Mouse (Mus musculus): Measurements from ENCODE around the gene Rhod. TPM values are rescaled to one million over a fixed set of nuclear protein-coding genes. Genes with fewer than 3 reads are reported as not detected.
"Not testable (repeated sequence)": the region's sequence is repeated elsewhere in the genome, so short reads cannot be mapped to it uniquely, and the experiment has no call there.

Rhod gene
- polyA plus RNA-seq, 1 experiment from 2014 or later = 48.0 TPM

GRCm38 (mm10) chr19:4473549-4473948, 34.3 kb upstream of the Rhod start:
- no peaks in the 10 kb centered on the region; the same call in 1 of the 2 replicates for H3K27me3 ChIP-seq (ENCODE audit: control insufficient read depth, insufficient read depth, low read length)
- H3K9me3 ChIP-seq (ENCODE audit: control insufficient read depth, low read length) = no peaks in the 10 kb centered on the region
- ATAC-seq (ENCODE audit: low FRiP score, low TSS enrichment) = no peak
- 80% methylated on average over 5 of the region's 5 CpGs for WGBS
- H3K4me2 ChIP-seq (replicated peaks; ENCODE audit: low read depth) = no peak overlapping the region
- DNase-seq (ENCODE audit: low spot score) = no peak
- H3K27ac ChIP-seq (replicated peaks) = no peak overlapping the region
- no peak overlapping the region for H3K4me3 ChIP-seq (ENCODE audit: low read depth, low read length)
- no peaks in the 10 kb centered on the region for H3K36me3 ChIP-seq (ENCODE audit: control insufficient read depth, insufficient read depth, low read length)
- H3K9ac ChIP-seq (ENCODE audit: low read length) = no peak overlapping the region
- no peaks in the 10 kb centered on the region for H3K4me1 ChIP-seq (replicated peaks; ENCODE audit: control insufficient read depth, insufficient read depth)
- TF ChIP-seq EP300 (optimal IDR thresholded peaks at IDR 0.05) (no peak), CTCF (IDR thresholded peaks at IDR 0.05; ENCODE audit: low read depth) (no peak)

DNA sequence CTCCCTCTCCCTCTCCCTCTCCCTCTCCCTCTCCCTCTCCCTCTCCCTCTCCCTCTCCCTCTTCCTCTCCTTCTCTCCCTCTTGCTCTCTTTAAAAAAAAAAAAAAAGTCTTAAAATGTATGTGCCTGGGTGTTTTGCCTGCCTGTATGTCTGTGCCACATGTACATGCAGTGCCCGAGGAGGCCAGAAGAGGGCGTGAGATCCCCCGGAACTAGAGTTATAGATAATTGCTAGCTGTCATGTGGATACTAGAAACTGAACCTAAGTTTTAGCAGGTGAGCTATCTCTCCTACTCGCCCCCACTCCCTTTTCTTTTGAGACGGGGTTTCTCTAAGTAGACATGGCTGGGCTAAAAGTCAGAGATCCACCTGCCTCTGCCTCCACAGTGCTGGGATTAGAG, 29.1 kb upstream of the Rhod start:
- ATAC-seq (ENCODE audit: low FRiP score, low TSS enrichment) = no peak
- H3K4me3 ChIP-seq (ENCODE audit: low read depth, low read length) = no peak overlapping the region
- 32% methylated on average over 5 of the region's 5 CpGs for WGBS
- no peak overlapping the region for H3K4me2 ChIP-seq (replicated peaks; ENCODE audit: low read depth)
- DNase-seq (ENCODE audit: low spot score) = peak; percentile 48
- no peaks in the 10 kb centered on the region for H3K9me3 ChIP-seq (ENCODE audit: control insufficient read depth, low read length)
- H3K36me3 ChIP-seq (ENCODE audit: control insufficient read depth, insufficient read depth, low read length) = no peaks in the 10 kb centered on the region
- no peaks in the 10 kb centered on the region for H3K4me1 ChIP-seq (replicated peaks; ENCODE audit: control insufficient read depth, insufficient read depth)
- TF ChIP-seq CTCF (IDR thresholded peaks at IDR 0.05; ENCODE audit: low read depth) (peak; percentile 63), EP300 (optimal IDR thresholded peaks at IDR 0.05) (no peak)
- no peak overlapping the region for H3K9ac ChIP-seq (ENCODE audit: low read length)
- H3K27me3 ChIP-seq (ENCODE audit: control insufficient read depth, insufficient read depth, low read length) = no peaks in the 10 kb centered on the region
- no peak overlapping the region for H3K27ac ChIP-seq (replicated peaks)

- ATAC-seq (ENCODE audit: low FRiP score, low TSS enrichment) (no peak), DNase-seq (ENCODE audit: low spot score) (no peak)
- TF ChIP-seq CTCF (IDR thresholded peaks at IDR 0.05; ENCODE audit: low read depth) (no peak), EP300 (optimal IDR thresholded peaks at IDR 0.05) (no peak)
- Histone ChIP-seq H3K27ac (replicated peaks) (no peak overlapping the region), H3K9ac (ENCODE audit: low read length) (no peak overlapping the region), H3K4me2 (replicated peaks; ENCODE audit: low read depth) (no peak overlapping the region), H3K9me3 (ENCODE audit: control insufficient read depth, low read length) (no peaks in the 10 kb centered on the region), H3K4me1 (replicated peaks; ENCODE audit: control insufficient read depth, insufficient read depth) (no peaks in the 10 kb centered on the region), H3K36me3 (ENCODE audit: control insufficient read depth, insufficient read depth, low read length) (no peaks in the 10 kb centered on the region), H3K4me3 (ENCODE audit: low read depth, low read length) (no peak overlapping the region), H3K27me3 (ENCODE audit: control insufficient read depth, insufficient read depth, low read length) (no peaks in the 10 kb centered on the region)
- WGBS = 77% methylated on average over 4 of the region's 4 CpGs
Measured at GRCm38 (mm10) chr19:4464666-4465065, 25.4 kb upstream of the Rhod start.

- no peak for DNase-seq (ENCODE audit: low spot score)
- Histone ChIP-seq H3K4me3 (ENCODE audit: low read depth, low read length) (no peak overlapping the region), H3K36me3 (ENCODE audit: control insufficient read depth, insufficient read depth, low read length) (no peaks in the 10 kb centered on the region), H3K27ac (replicated peaks) (no peak overlapping the region), H3K4me2 (replicated peaks; ENCODE audit: low read depth) (no peak overlapping the region), H3K9me3 (ENCODE audit: control insufficient read depth, low read length) (no peaks in the 10 kb centered on the region), H3K27me3 (ENCODE audit: control insufficient read depth, insufficient read depth, low read length) (no peaks in the 10 kb centered on the region), H3K4me1 (replicated peaks; ENCODE audit: control insufficient read depth, insufficient read depth) (no peaks in the 10 kb centered on the region), H3K9ac (ENCODE audit: low read length) (no peak overlapping the region)
- TF ChIP-seq CTCF (IDR thresholded peaks at IDR 0.05; ENCODE audit: low read depth) (no peak), EP300 (optimal IDR thresholded peaks at IDR 0.05) (no peak)
- 81% methylated on average over 8 of the region's 8 CpGs for WGBS
- no peak for ATAC-seq (ENCODE audit: low FRiP score, low TSS enrichment)
Measured at GRCm38 (mm10) chr19:4461981-4462380, 22.7 kb upstream of the Rhod start.

DNA sequence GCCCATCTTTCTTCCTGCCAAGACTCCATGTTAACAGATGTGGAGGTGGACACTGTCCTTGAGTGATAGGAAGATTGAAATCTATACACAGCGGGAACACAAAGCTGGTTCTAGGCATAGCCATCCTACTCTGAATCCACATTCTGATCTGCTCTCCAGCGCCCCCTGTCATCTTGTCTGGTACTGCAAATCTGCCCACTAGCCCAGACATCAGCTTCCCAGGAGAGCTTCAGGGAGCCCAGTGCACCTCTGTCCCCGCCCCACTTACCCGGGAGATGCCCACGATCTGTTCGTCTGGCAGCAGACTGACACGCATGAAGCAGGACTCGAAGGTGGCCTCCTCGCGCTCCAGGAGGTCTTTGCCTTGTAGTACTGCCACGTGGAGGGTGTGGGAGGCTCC, 17.0 kb upstream of the Rhod start:
- no peaks in the 10 kb centered on the region for H3K9me3 ChIP-seq (ENCODE audit: control insufficient read depth, low read length)
- DNase-seq (ENCODE audit: low spot score) (peak; percentile 80), ATAC-seq (ENCODE audit: low FRiP score, low TSS enrichment) (no peak)
- H3K27ac ChIP-seq (replicated peaks) = no peak overlapping the region
- 13% methylated on average over 11 of the region's 11 CpGs for WGBS
- H3K4me2 ChIP-seq (replicated peaks; ENCODE audit: low read depth) = no peak overlapping the region
- H3K4me3 ChIP-seq (ENCODE audit: low read depth, low read length) = no peak overlapping the region
- no peaks in the 10 kb centered on the region for H3K27me3 ChIP-seq (ENCODE audit: control insufficient read depth, insufficient read depth, low read length)
- H3K9ac ChIP-seq (ENCODE audit: low read length) = no peak overlapping the region
- TF ChIP-seq CTCF (IDR thresholded peaks at IDR 0.05; ENCODE audit: low read depth) (peak; percentile 78), EP300 (optimal IDR thresholded peaks at IDR 0.05) (no peak)
- no peaks in the 10 kb centered on the region for H3K4me1 ChIP-seq (replicated peaks; ENCODE audit: control insufficient read depth, insufficient read depth)
- no peaks in the 10 kb centered on the region for H3K36me3 ChIP-seq (ENCODE audit: control insufficient read depth, insufficient read depth, low read length)

DNA sequence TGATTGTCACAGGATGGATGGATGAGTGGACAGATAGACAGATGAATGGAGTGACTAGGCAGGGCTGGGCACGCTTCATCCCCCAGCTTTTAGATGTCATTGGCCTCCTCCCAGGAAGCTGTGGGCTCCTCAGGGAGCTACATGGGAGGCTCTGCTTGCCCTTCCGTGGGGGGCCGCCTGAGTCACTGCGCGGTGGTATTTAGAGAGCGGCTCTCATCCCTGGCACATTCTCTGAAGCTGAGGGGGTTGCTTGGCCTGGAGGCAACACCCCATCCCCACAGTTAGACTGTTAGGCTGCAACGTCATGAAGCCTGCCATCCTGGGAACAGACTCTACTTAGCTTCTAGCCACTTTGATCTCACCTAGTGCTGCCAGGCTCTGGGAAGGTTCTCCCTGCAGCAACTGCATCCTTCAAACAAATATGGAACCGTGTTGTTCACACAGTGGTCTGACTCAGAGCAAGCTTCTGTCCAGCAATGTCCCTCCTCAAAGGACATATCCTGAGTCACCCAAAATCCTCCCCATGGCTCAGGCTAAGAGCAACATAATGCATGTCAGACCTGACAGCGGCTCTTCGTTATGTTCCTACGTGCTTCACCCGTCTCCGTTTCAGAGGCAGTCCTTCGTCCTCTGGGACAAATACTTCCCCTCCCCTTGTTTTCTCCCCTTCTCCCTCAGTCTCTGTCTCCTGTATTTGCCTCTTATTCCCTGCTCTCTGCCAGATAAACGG, 16.0 kb upstream of the Rhod start:
- Histone ChIP-seq H3K4me3 (ENCODE audit: low read depth, low read length) (no peak overlapping the region), H3K9ac (ENCODE audit: low read length) (no peak overlapping the region), H3K4me1 (replicated peaks; ENCODE audit: control insufficient read depth, insufficient read depth) (no peaks in the 10 kb centered on the region), H3K27ac (replicated peaks) (no peak overlapping the region), H3K27me3 (ENCODE audit: control insufficient read depth, insufficient read depth, low read length) (no peaks in the 10 kb centered on the region), H3K9me3 (ENCODE audit: control insufficient read depth, low read length) (no peaks in the 10 kb centered on the region), H3K4me2 (replicated peaks; ENCODE audit: low read depth) (no peak overlapping the region), H3K36me3 (ENCODE audit: control insufficient read depth, insufficient read depth, low read length) (no peaks in the 10 kb centered on the region)
- ATAC-seq (ENCODE audit: low FRiP score, low TSS enrichment) (no peak), DNase-seq (ENCODE audit: low spot score) (no peak)
- TF ChIP-seq CTCF (IDR thresholded peaks at IDR 0.05; ENCODE audit: low read depth) = no peak
- no peak for TF ChIP-seq EP300 (optimal IDR thresholded peaks at IDR 0.05)
- WGBS = 77% methylated on average over 15 of the region's 15 CpGs

- H3K4me1 ChIP-seq (replicated peaks; ENCODE audit: control insufficient read depth, insufficient read depth); H3K4me2 ChIP-seq (replicated peaks; ENCODE audit: low read depth); H3K27me3 ChIP-seq (ENCODE audit: control insufficient read depth, insufficient read depth, low read length); H3K4me3 ChIP-seq (ENCODE audit: low read depth, low read length); H3K36me3 ChIP-seq (ENCODE audit: control insufficient read depth, insufficient read depth, low read length); DNase-seq (ENCODE audit: low spot score); H3K27ac ChIP-seq (replicated peaks); ATAC-seq (ENCODE audit: low FRiP score, low TSS enrichment); H3K9me3 ChIP-seq (ENCODE audit: control insufficient read depth, low read length); H3K9ac ChIP-seq (ENCODE audit: low read length): not testable (repeated sequence)
- 16% methylated on average over 1 of the region's 1 CpGs for WGBS
Measured at GRCm38 (mm10) chr19:4454040-4454439, 14.8 kb upstream of the Rhod start.

All from stomach, postnatal 0 days (tissue).